Mouse (Mus musculus): ENCODE measurements around the gene S1pr1. TPM values are rescaled to one million over a fixed set of nuclear protein-coding genes. Genes with fewer than 3 reads are reported as not detected.
A peak's percentile ranks its signal among the peaks of the same experiment; 100 is the strongest.

Gene S1pr1
- polyA plus RNA-seq, 1 experiment: 62.8 TPM

GRCm38 (mm10) chr3:115664497-115664896 is 50.4 kb downstream of the S1pr1 start:
- H3K4me1 ChIP-seq (replicated peaks; ENCODE audit: control insufficient read depth, insufficient read depth, low read length): 0 out of 2 replicates have a peak, but pooled peaks cover 3% of the 10 kb centered on the region
- H3K4me3 ChIP-seq (ENCODE audit: control insufficient read depth, insufficient read depth, low read length): no peak overlapping the region
- TF ChIP-seq CTCF (IDR thresholded peaks at IDR 0.05; ENCODE audit: borderline replicate concordance, control insufficient read depth, extremely low read depth, insufficient read depth, low read length, poor library complexity) (no peak), POLR2A (IDR thresholded peaks at IDR 0.05; ENCODE audit: control insufficient read depth, extremely low read depth, insufficient read depth, low read length, poor library complexity) (no peak)
- 90% methylated on average over 3 of the region's 3 CpGs for WGBS
- DNase-seq: no peak
- no peak overlapping the region for H3K27ac ChIP-seq (ENCODE audit: control insufficient read depth, insufficient read depth, low read length)
- no peaks in the 10 kb centered on the region for H3K27me3 ChIP-seq (ENCODE audit: control insufficient read depth, insufficient read depth, low read length)
- H3K36me3 ChIP-seq (ENCODE audit: control insufficient read depth, insufficient read depth, low read length): no peaks in the 10 kb centered on the region

- TF ChIP-seq CTCF (IDR thresholded peaks at IDR 0.05; ENCODE audit: borderline replicate concordance, control insufficient read depth, extremely low read depth, insufficient read depth, low read length, poor library complexity) (no peak), POLR2A (IDR thresholded peaks at IDR 0.05; ENCODE audit: control insufficient read depth, extremely low read depth, insufficient read depth, low read length, poor library complexity) (no peak)
- no peaks in the 10 kb centered on the region for H3K27me3 ChIP-seq (ENCODE audit: control insufficient read depth, insufficient read depth, low read length)
- no peaks in the 10 kb centered on the region for H3K36me3 ChIP-seq (ENCODE audit: control insufficient read depth, insufficient read depth, low read length)
- H3K4me1 ChIP-seq (replicated peaks; ENCODE audit: control insufficient read depth, insufficient read depth, low read length): no peaks in the 10 kb centered on the region
- H3K27ac ChIP-seq (ENCODE audit: control insufficient read depth, insufficient read depth, low read length): no peak overlapping the region
- no peak overlapping the region for H3K4me3 ChIP-seq (ENCODE audit: control insufficient read depth, insufficient read depth, low read length)
- peak; percentile 69 for DNase-seq
- WGBS: 69% methylated on average over 9 of the region's 9 CpGs
Measured at GRCm38 (mm10) chr3:115660701-115661460, 54.0 kb downstream of the S1pr1 start.

Other genes with a start within 250 kb of the S1pr1 start
- gene Dph5, start 172.8 kb upstream of the S1pr1 start, polyA plus RNA-seq (2012; rRNA removed): 8.5 and 9.4 TPM in 2 replicates

All from thymus, adult 2 months (tissue).